Mouse (Mus musculus) inflammation-experienced regulatory T-cells, adult 6 months (primary cell): ENCODE measurements around the gene Lpgat1. TPM values are rescaled to one million over a fixed set of nuclear protein-coding genes. Genes with fewer than 3 reads are reported as not detected.

ENCODE experiments used
- ATAC-seq: one replicate; pipeline ENCODE4 v1.8.0; 2017
- polyA plus RNA-seq, 3 experiments: library from polyadenylated mRNA; unstranded; fragments of 100-300 nt; shearing (Covaris generic); gene quantifications; one replicate each; pipeline ENCODE4 v1.2.1; 2017

The Lpgat1 gene
- 1 to 10 TPM; 7.2 to 8.7 (median 8.3) TPM for polyA plus RNA-seq

GRCm38 (mm10) chr1:191717601-191718498 is at the start of gene Lpgat1:
TSS of gene Lpgat1 (plus strand) at chr1:191717834.
- peak; percentile 73 for ATAC-seq

- ATAC-seq: no peak
Measured at GRCm38 (mm10) chr1:191668030-191668429, 49.6 kb upstream of the Lpgat1 start.

GRCm38 (mm10) chr1:191674071-191674470 is 43.6 kb upstream of the Lpgat1 start:
- no peak for ATAC-seq

GRCm38 (mm10) chr1:191681633-191682032 is 36.0 kb upstream of the Lpgat1 start:
- ATAC-seq: no peak

- ATAC-seq: no peak
Measured at GRCm38 (mm10) chr1:191687531-191687930, 30.1 kb upstream of the Lpgat1 start.

GRCm38 (mm10) chr1:191693231-191693630 is 24.4 kb upstream of the Lpgat1 start:
- ATAC-seq: no peak

GRCm38 (mm10) chr1:191698253-191698795 is 19.3 kb upstream of the Lpgat1 start:
- no peak for ATAC-seq

- no peak for ATAC-seq
Measured at GRCm38 (mm10) chr1:191704535-191704934, 13.1 kb upstream of the Lpgat1 start.

GRCm38 (mm10) chr1:191706541-191707078 is 11.0 kb upstream of the Lpgat1 start:
- no peak for ATAC-seq

GRCm38 (mm10) chr1:191709811-191710210 is 7.8 kb upstream of the Lpgat1 start:
- ATAC-seq: no peak

GRCm38 (mm10) chr1:191712224-191712838 is 5.3 kb upstream of the Lpgat1 start:
- ATAC-seq: no peak

- no peak for ATAC-seq
Measured at GRCm38 (mm10) chr1:191713813-191714212, 3.8 kb upstream of the Lpgat1 start.

GRCm38 (mm10) chr1:191715150-191715549 is 2.5 kb upstream of the Lpgat1 start:
- ATAC-seq: no peak

GRCm38 (mm10) chr1:191717141-191717540 is 493 bp upstream of the Lpgat1 start:
- no peak for ATAC-seq

GRCm38 (mm10) chr1:191718522-191719281 is 1.1 kb downstream of the Lpgat1 start:
- peak; percentile 16 for ATAC-seq

GRCm38 (mm10) chr1:191719326-191719725 is 1.7 kb downstream of the Lpgat1 start:
- ATAC-seq: no peak

- ATAC-seq: no peak
Measured at GRCm38 (mm10) chr1:191720419-191720818, 2.8 kb downstream of the Lpgat1 start.

GRCm38 (mm10) chr1:191722706-191723105 is 5.1 kb downstream of the Lpgat1 start:
- no peak for ATAC-seq

- ATAC-seq: no peak
Measured at GRCm38 (mm10) chr1:191723675-191724074, 6.0 kb downstream of the Lpgat1 start.

GRCm38 (mm10) chr1:191724385-191725061 is 6.9 kb downstream of the Lpgat1 start:
- ATAC-seq: no peak

- ATAC-seq: no peak
Measured at GRCm38 (mm10) chr1:191732623-191733022, 15.0 kb downstream of the Lpgat1 start.

GRCm38 (mm10) chr1:191733822-191734221 is 16.2 kb downstream of the Lpgat1 start:
- no peak for ATAC-seq
